Mouse (Mus musculus) neutrophil, adult 65 days (primary cell): ENCODE results near the gene Vmn2r61. TPM values are rescaled to one million over a fixed set of nuclear protein-coding genes. Genes with fewer than 3 reads are reported as not detected.

Source experiments
- total RNA-seq: library from RNA; stranded (reverse); gene quantifications from 2 replicates; pipeline ENCODE4 v1.2.4, GENCODE M21; 2023

Gene Vmn2r61
- not detected in 2 replicates for total RNA-seq

DNA sequence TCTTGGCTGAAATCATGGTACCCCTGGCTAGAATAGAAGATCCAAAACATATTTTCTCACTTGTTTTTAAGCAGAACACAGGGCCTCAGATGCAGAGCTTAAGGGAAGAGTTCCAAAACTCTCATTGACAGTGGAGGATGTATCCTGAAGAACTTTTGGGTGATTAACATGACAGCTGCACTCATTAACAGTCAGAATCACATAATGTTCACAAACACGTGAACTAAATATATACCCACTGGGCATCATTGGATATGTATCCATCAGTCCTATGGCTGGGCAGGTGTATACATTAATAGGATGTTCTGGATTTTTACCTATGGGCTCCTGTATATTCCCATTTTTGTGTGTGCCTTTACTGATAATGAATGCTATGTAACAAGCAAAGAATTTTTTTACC is at the start of gene Vmn2r61:
TSS of gene Vmn2r61 (plus strand) at position 301 of the 400 bp plus-strand sequence.

Other genes starting within 250 kb of the Vmn2r61 start
- not detected in 2 replicates for gene Vmn2r59, start 201.0 kb upstream of the Vmn2r61 start, total RNA-seq
- 0.03 TPM in 1 of 2 replicates, not detected in the other for gene Vmn2r60, start 152.3 kb upstream of the Vmn2r61 start, total RNA-seq
- gene 4933421I07Rik, start 188.1 kb downstream of the Vmn2r61 start, total RNA-seq = not detected in 2 replicates
- 15.9 and 19.6 TPM in 2 replicates for gene Zfp141, start 245.7 kb downstream of the Vmn2r61 start, total RNA-seq